Comparison of ENCODE assay signal across 12 mouse cellular contexts in genomic region chr19:42157493-42158237, GRCm38 (mm10). TPM values are rescaled to one million over a fixed set of nuclear protein-coding genes. Genes with fewer than 3 reads are reported as not detected.
DNase-seq lines count a peak whose midpoint lies in the region; ATAC-seq lines count a peak whose summit lies in the region.
"Had no signal": no experiment of that assay in that cellular context is flagged by ENCODE, and none has a peak within 500 bp of the region (broad histone marks: within the 10 kb centered on the region; RNA-seq: fewer than 3 reads in every experiment).

No protein-coding gene starts in this region.

- H3K9ac ChIP-seq in hindbrain, embryonic 13.5 days: no peak overlapping the region
- no peak overlapping the region for H3K9ac ChIP-seq in midbrain, embryonic 14.5 days (replicated peaks; ENCODE audit: low read length)
- no peak overlapping the region for H3K9ac ChIP-seq in midbrain, embryonic 16.5 days (ENCODE audit: low read depth, low read length)
- H3K9ac ChIP-seq: hindbrain, embryonic 14.5 days had no signal

- 75% methylated on average over 12 of the region's 12 CpGs for WGBS in hindbrain, embryonic 10.5 days
- WGBS in hindbrain, embryonic 13.5 days: 77% methylated on average over 11 of the region's 12 CpGs
- 79% methylated on average over 12 of the region's 12 CpGs for WGBS in midbrain, embryonic 14.5 days
- 69% methylated on average over 11 of the region's 12 CpGs for WGBS in midbrain, embryonic 16.5 days

- H3K4me1 ChIP-seq in hindbrain, embryonic 10.5 days (replicated peaks): peaks cover 14% of the 10 kb centered on the region
- no peaks in the 10 kb centered on the region for H3K4me1 ChIP-seq in hindbrain, embryonic 13.5 days (replicated peaks)
- H3K4me1 ChIP-seq in midbrain, embryonic 14.5 days (ENCODE audit: control insufficient read depth, insufficient read depth, low read length): no peaks in the 10 kb centered on the region
- H3K4me1 ChIP-seq in midbrain, embryonic 16.5 days (ENCODE audit: control insufficient read depth, insufficient read depth, low read length): no peaks in the 10 kb centered on the region

- ATAC-seq in hindbrain, embryonic 13.5 days (ENCODE audit: low FRiP score): no peak
- ATAC-seq in midbrain, embryonic 14.5 days (ENCODE audit: low FRiP score, low TSS enrichment): no peak
- ATAC-seq in midbrain, embryonic 16.5 days: no peak
- ATAC-seq in granulocyte monocyte progenitor cell, adult 5-6 weeks (replicated peaks; ENCODE audit: poor library complexity, severe bottlenecking): peak; percentile 94

- no peaks in the 10 kb centered on the region for H3K36me3 ChIP-seq in hindbrain, embryonic 10.5 days
- H3K36me3 ChIP-seq in hindbrain, embryonic 13.5 days: no peaks in the 10 kb centered on the region
- H3K36me3 ChIP-seq in midbrain, embryonic 14.5 days (ENCODE audit: control insufficient read depth, insufficient read depth, low read length): no peaks in the 10 kb centered on the region
- no peaks in the 10 kb centered on the region for H3K36me3 ChIP-seq in midbrain, embryonic 16.5 days (ENCODE audit: control insufficient read depth, insufficient read depth, low read length)
- H3K36me3 ChIP-seq: forebrain, embryonic 10.5 days had no signal

- no peak overlapping the region for H3K4me2 ChIP-seq in hindbrain, embryonic 13.5 days
- H3K4me2 ChIP-seq in midbrain, embryonic 14.5 days (ENCODE audit: low read length): no peak overlapping the region
- H3K4me2 ChIP-seq in midbrain, embryonic 16.5 days (ENCODE audit: low read length): no peak overlapping the region
- H3K4me2 ChIP-seq: hindbrain, embryonic 14.5 days had no signal

- H3K9me3 ChIP-seq in hindbrain, embryonic 10.5 days: no peaks in the 10 kb centered on the region
- H3K9me3 ChIP-seq in hindbrain, embryonic 13.5 days: no peaks in the 10 kb centered on the region
- H3K9me3 ChIP-seq in midbrain, embryonic 14.5 days (ENCODE audit: control insufficient read depth, low read length): no peaks in the 10 kb centered on the region
- H3K9me3 ChIP-seq in midbrain, embryonic 16.5 days (replicated peaks; ENCODE audit: control insufficient read depth, low read length, poor library complexity, severe bottlenecking): no peaks in the 10 kb centered on the region
- H3K9me3 ChIP-seq: forebrain, embryonic 10.5 days had no signal

- DNase-seq in hindbrain, embryonic 10.5 days (ENCODE audit: low spot score): no peak
- no peak for DNase-seq in midbrain, embryonic 14.5 days
- DNase-seq in thymus, postnatal 25 days: peak; percentile 20
- DNase-seq in kidney, postnatal 14 days: no peak
- no peak for DNase-seq in kidney, adult 8-10 months
- DNase-seq: gastrocnemius, postnatal 25 days; spleen, adult 18-20 months had no signal

- no peaks in the 10 kb centered on the region for H3K27me3 ChIP-seq in hindbrain, embryonic 10.5 days (ENCODE audit: insufficient read depth, poor library complexity, severe bottlenecking)
- no peaks in the 10 kb centered on the region for H3K27me3 ChIP-seq in hindbrain, embryonic 13.5 days
- no peaks in the 10 kb centered on the region for H3K27me3 ChIP-seq in midbrain, embryonic 14.5 days (ENCODE audit: control insufficient read depth, insufficient read depth, low read length)
- no peaks in the 10 kb centered on the region for H3K27me3 ChIP-seq in midbrain, embryonic 16.5 days (ENCODE audit: control insufficient read depth, insufficient read depth, low read depth, low read length)

- H3K4me3 ChIP-seq in hindbrain, embryonic 10.5 days: no peak overlapping the region
- H3K4me3 ChIP-seq in hindbrain, embryonic 13.5 days: no peak overlapping the region
- no peak overlapping the region for H3K4me3 ChIP-seq in midbrain, embryonic 14.5 days (replicated peaks; ENCODE audit: low read depth, low read length)
- no peak overlapping the region for H3K4me3 ChIP-seq in midbrain, embryonic 16.5 days (ENCODE audit: low read depth, low read length)
- H3K4me3 ChIP-seq: forebrain, embryonic 10.5 days had no signal

- peak overlapping the region; percentile 70 for H3K27ac ChIP-seq in hindbrain, embryonic 10.5 days
- H3K27ac ChIP-seq in hindbrain, embryonic 13.5 days: no peak overlapping the region
- H3K27ac ChIP-seq in midbrain, embryonic 14.5 days (replicated peaks; ENCODE audit: low read depth, low read length): 0 out of 2 replicates have a peak overlapping the region, but pooled peaks have one; percentile 32
- no peak overlapping the region for H3K27ac ChIP-seq in midbrain, embryonic 16.5 days (ENCODE audit: low read length)
- H3K27ac ChIP-seq: forebrain, embryonic 10.5 days; hindbrain, embryonic 14.5 days had no signal

RNA-seq across cellular contexts. Expression of gene Zfyve27, which starts 6.1 kb away (rescaled TPM):
- 35.3 and 40.2 TPM in 2 replicates for polyA plus RNA-seq in hindbrain, embryonic 10.5 days (2016; fragmentation: Nextera tagmentation; extraction: Ambion mirVana)
- polyA plus RNA-seq in hindbrain, embryonic 13.5 days (2015; fragmentation: Nextera tagmentation; extraction: Ambion mirVana): 55.3 and 58.7 TPM in 2 replicates
- 35.5 and 46.2 TPM in 2 replicates for polyA plus RNA-seq in midbrain, embryonic 14.5 days (2014; fragmentation: Nextera tagmentation; extraction: Ambion mirVana)
- polyA plus RNA-seq in midbrain, embryonic 16.5 days (2015; fragmentation: Nextera tagmentation; extraction: Ambion mirVana): 64.9 and 65.7 TPM in 2 replicates
- 34.6 and 35.5 TPM in 2 replicates for total RNA-seq in granulocyte monocyte progenitor cell, adult 5-6 weeks (2014; fragmentation: Nextera tagmentation)
- 21.1 and 26.4 TPM in 2 replicates for total RNA-seq in granulocyte monocyte progenitor cell, adult 5-6 weeks (2017)

RNA-seq across cellular contexts. Expression of gene Marveld1, which starts 10.5 kb away (rescaled TPM):
- polyA plus RNA-seq in hindbrain, embryonic 10.5 days (2016; fragmentation: Nextera tagmentation; extraction: Ambion mirVana): 3.1 and 3.6 TPM in 2 replicates
- 1.5 and 1.7 TPM in 2 replicates for polyA plus RNA-seq in hindbrain, embryonic 13.5 days (2015; fragmentation: Nextera tagmentation; extraction: Ambion mirVana)
- 1.5 and 1.8 TPM in 2 replicates for polyA plus RNA-seq in midbrain, embryonic 14.5 days (2014; fragmentation: Nextera tagmentation; extraction: Ambion mirVana)
- 1.4 and 1.8 TPM in 2 replicates for polyA plus RNA-seq in midbrain, embryonic 16.5 days (2015; fragmentation: Nextera tagmentation; extraction: Ambion mirVana)
- total RNA-seq in granulocyte monocyte progenitor cell, adult 5-6 weeks (2014; fragmentation: Nextera tagmentation): 15.1 and 19.7 TPM in 2 replicates
- total RNA-seq in granulocyte monocyte progenitor cell, adult 5-6 weeks (2017): 13.2 and 13.9 TPM in 2 replicates

RNA-seq across cellular contexts. Expression of gene Avpi1, which starts 28.8 kb away (rescaled TPM):
- 17.5 and 19.0 TPM in 2 replicates for polyA plus RNA-seq in hindbrain, embryonic 10.5 days (2016; fragmentation: Nextera tagmentation; extraction: Ambion mirVana)
- 6.4 and 8.6 TPM in 2 replicates for polyA plus RNA-seq in hindbrain, embryonic 13.5 days (2015; fragmentation: Nextera tagmentation; extraction: Ambion mirVana)
- polyA plus RNA-seq in midbrain, embryonic 14.5 days (2014; fragmentation: Nextera tagmentation; extraction: Ambion mirVana): 5.8 and 6.0 TPM in 2 replicates
- polyA plus RNA-seq in midbrain, embryonic 16.5 days (2015; fragmentation: Nextera tagmentation; extraction: Ambion mirVana): 4.9 and 8.3 TPM in 2 replicates
- 9.9 and 12.0 TPM in 2 replicates for total RNA-seq in granulocyte monocyte progenitor cell, adult 5-6 weeks (2014; fragmentation: Nextera tagmentation)
- 4.5 and 10.7 TPM in 2 replicates for total RNA-seq in granulocyte monocyte progenitor cell, adult 5-6 weeks (2017)

RNA-seq across cellular contexts. Expression of gene Sfrp5, which starts 44.4 kb away (rescaled TPM):
- polyA plus RNA-seq in hindbrain, embryonic 10.5 days (2016; fragmentation: Nextera tagmentation; extraction: Ambion mirVana): 0.26 and 0.46 TPM in 2 replicates
- polyA plus RNA-seq in hindbrain, embryonic 13.5 days (2015; fragmentation: Nextera tagmentation; extraction: Ambion mirVana): 4.4 and 4.6 TPM in 2 replicates
- 0.68 and 0.82 TPM in 2 replicates for polyA plus RNA-seq in midbrain, embryonic 14.5 days (2014; fragmentation: Nextera tagmentation; extraction: Ambion mirVana)
- polyA plus RNA-seq in midbrain, embryonic 16.5 days (2015; fragmentation: Nextera tagmentation; extraction: Ambion mirVana): 1.4 and 2.1 TPM in 2 replicates
- not detected in 2 replicates for total RNA-seq in granulocyte monocyte progenitor cell, adult 5-6 weeks (2014; fragmentation: Nextera tagmentation)
- total RNA-seq in granulocyte monocyte progenitor cell, adult 5-6 weeks (2017): not detected in 2 replicates

Comparison
In these comparisons a context has a peak if more than half of its experiments do, and no peak if none do; other contexts are left out.
1. H3K27ac ChIP-seq: peak in hindbrain, embryonic 10.5 days (single experiment) and midbrain, embryonic 14.5 days (single experiment); none in hindbrain, embryonic 13.5 days (single experiment) and midbrain, embryonic 16.5 days (single experiment).